Comparison of ENCODE assay signal across 8 mouse cellular contexts in the genomic region with DNA sequence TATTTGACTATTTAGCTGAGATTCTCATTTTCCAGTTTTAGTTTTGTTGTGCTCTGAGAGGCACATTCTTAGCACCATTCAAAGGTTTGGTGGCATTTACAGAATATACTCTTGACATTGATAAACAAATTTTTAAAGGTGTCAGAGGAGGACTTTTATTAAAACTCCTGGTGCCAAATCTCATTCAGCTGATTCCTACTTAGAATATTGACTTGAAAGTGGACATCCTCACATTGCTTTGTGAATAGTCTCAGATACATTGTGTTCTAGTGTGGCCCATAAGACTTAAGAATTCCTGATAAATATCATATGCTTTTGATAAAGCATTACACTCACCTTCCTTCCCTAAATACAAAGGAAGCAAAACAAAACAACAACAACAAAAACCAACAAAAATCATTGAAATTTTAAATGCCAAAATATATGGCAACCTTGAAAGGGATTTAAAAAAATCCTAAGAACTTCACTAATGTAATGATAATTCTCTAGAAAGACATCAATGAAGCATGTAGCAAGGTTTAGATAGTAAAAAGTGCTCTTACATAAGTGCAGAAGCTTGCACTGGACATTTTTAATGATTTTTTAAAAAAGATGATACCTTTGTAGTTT. TPM values are rescaled to one million over a fixed set of nuclear protein-coding genes. Genes with fewer than 3 reads are reported as not detected.
DNase-seq lines count a peak whose midpoint lies in the region; ATAC-seq and TF ChIP-seq lines count a peak whose summit lies in the region.

No protein-coding gene starts in this region.

- H3K36me3 ChIP-seq in heart, embryonic 14.5 days (ENCODE audit: control insufficient read depth, insufficient read depth, low read length) = no peaks in the 10 kb centered on the region
- no peaks in the 10 kb centered on the region for H3K36me3 ChIP-seq in ES-E14 (ENCODE audit: control insufficient read depth, insufficient read depth, low read length, poor library complexity, severe bottlenecking)
- H3K36me3 ChIP-seq in hindbrain, embryonic 11.5 days (ENCODE audit: control insufficient read depth, insufficient read depth, low read length) = no peaks in the 10 kb centered on the region
- H3K36me3 ChIP-seq in midbrain, embryonic 10.5 days = no peaks in the 10 kb centered on the region

- no peaks in the 10 kb centered on the region for H3K9me3 ChIP-seq in heart, embryonic 14.5 days (ENCODE audit: control insufficient read depth, low read length)
- no peaks in the 10 kb centered on the region for H3K9me3 ChIP-seq in ES-E14 (ENCODE audit: control insufficient read depth, insufficient read depth, low read depth, low read length)
- H3K9me3 ChIP-seq in hindbrain, embryonic 11.5 days (ENCODE audit: control insufficient read depth, low read length) = no peaks in the 10 kb centered on the region
- H3K9me3 ChIP-seq in midbrain, embryonic 10.5 days (replicated peaks) = no peaks in the 10 kb centered on the region

- H3K4me3 ChIP-seq in heart, embryonic 14.5 days (ENCODE audit: control insufficient read depth in 1 of 2, insufficient read depth in 1 of 2, low read depth in 1 of 2, low read length in 2 of 2) = peak overlapping the region in 1 of 2 experiments; percentile 94; a peak in 2 of 4 replicates
- peak overlapping the region; percentile 79 to 87 for H3K4me3 ChIP-seq in ES-E14 (ENCODE audit: insufficient read depth in 1 of 2, low read depth in 1 of 2, low read length in 2 of 2, poor library complexity in 1 of 2, severe bottlenecking in 1 of 2)
- H3K4me3 ChIP-seq in hindbrain, embryonic 11.5 days (ENCODE audit: low read depth, low read length) = peak overlapping the region; percentile 61
- H3K4me3 ChIP-seq in midbrain, embryonic 10.5 days = peak overlapping the region; percentile 88

- H3K27me3 ChIP-seq in heart, embryonic 14.5 days (ENCODE audit: control insufficient read depth, insufficient read depth, low read length) = no peaks in the 10 kb centered on the region
- H3K27me3 ChIP-seq in hindbrain, embryonic 11.5 days (ENCODE audit: control insufficient read depth, insufficient read depth, low read length) = no peaks in the 10 kb centered on the region
- H3K27me3 ChIP-seq in midbrain, embryonic 10.5 days (ENCODE audit: low read depth, poor library complexity, severe bottlenecking) = no peaks in the 10 kb centered on the region

- intact Hi-C loops in heart, postnatal 14 days (cut with DNase I) = no loop called here
- intact Hi-C loops in gastrocnemius, postnatal 36 days (cut with DNase I) = no loop called here

- peak overlapping the region; percentile 100 for H3K9ac ChIP-seq in heart, embryonic 14.5 days (ENCODE audit: low read length)
- H3K9ac ChIP-seq in ES-E14 (ENCODE audit: insufficient read depth, low read depth, low read length, poor library complexity, severe bottlenecking) = peak overlapping the region; percentile 99; the same call in 1 of the 2 replicates
- peak overlapping the region; percentile 96; the same call in 1 of the 2 replicates for H3K9ac ChIP-seq in hindbrain, embryonic 11.5 days (ENCODE audit: low read depth, low read length)

- ATAC-seq in heart, embryonic 14.5 days (ENCODE audit: insufficient number of reproducible peaks, insufficient read depth, low FRiP score, low read depth) = no peak
- ATAC-seq in hindbrain, embryonic 11.5 days (ENCODE audit: low FRiP score) = no peak

- in situ Hi-C loops in ES-E14 (cut with MboI; ENCODE audit: low sequenced_read_pairs in 2 of 2, unreplicated experiment in 2 of 2) = no loop called here

- H3K4me2 ChIP-seq in heart, embryonic 14.5 days (ENCODE audit: low read length) = peak overlapping the region; percentile 68
- peak overlapping the region; percentile 32 for H3K4me2 ChIP-seq in hindbrain, embryonic 11.5 days (replicated peaks; ENCODE audit: low read depth, low read length)

- no peak for DNase-seq in heart, postnatal 14 days
- no peak for DNase-seq in ES-E14 (ENCODE audit: low read depth, low spot score)
- no peak for DNase-seq in hindbrain, embryonic 11.5 days (ENCODE audit: low spot score)
- no peak for DNase-seq in midbrain, embryonic 10.5 days (ENCODE audit: low spot score)
- DNase-seq in layer of hippocampus, postnatal 14 days (ENCODE audit: low spot score in 2 of 2) = no peak
- no peak for DNase-seq in gastrocnemius, postnatal 36 days
- no peak for DNase-seq in adrenal gland, postnatal 14 days

- H3K27ac ChIP-seq in heart, embryonic 14.5 days (replicated peaks in 1 of 2; ENCODE audit: control insufficient read depth in 1 of 2, insufficient read depth in 1 of 2, low read depth in 2 of 2, low read length in 2 of 2) = peak overlapping the region in 1 of 2 experiments; percentile 100; a peak in 1 of 4 replicates
- peak overlapping the region; percentile 96; the same call in 1 of the 2 replicates for H3K27ac ChIP-seq in ES-E14 (ENCODE audit: insufficient read depth, low read depth, low read length, poor library complexity, severe bottlenecking)
- peak overlapping the region; percentile 98 for H3K27ac ChIP-seq in hindbrain, embryonic 11.5 days (ENCODE audit: low read depth, low read length)
- H3K27ac ChIP-seq in midbrain, embryonic 10.5 days (replicated peaks) = peak overlapping the region; percentile 100

- H3K4me1 ChIP-seq in heart, embryonic 14.5 days (ENCODE audit: control insufficient read depth in 2 of 2, insufficient read depth in 2 of 2, low read length in 2 of 2) = peaks cover 2 to 10% of the 10 kb centered on the region in 2 experiments; a peak in 3 of 4 replicates
- H3K4me1 ChIP-seq in ES-E14 (ENCODE audit: control insufficient read depth in 2 of 2, insufficient read depth in 2 of 2, low read length in 2 of 2, poor library complexity in 1 of 2) = peaks cover 2 to 13% of the 10 kb centered on the region in 2 experiments; a peak in 3 of 4 replicates
- 0 out of 2 replicates have a peak, but pooled peaks cover 2% of the 10 kb centered on the region for H3K4me1 ChIP-seq in hindbrain, embryonic 11.5 days (replicated peaks; ENCODE audit: control insufficient read depth, insufficient read depth, low read length)
- H3K4me1 ChIP-seq in midbrain, embryonic 10.5 days = peaks cover 23% of the 10 kb centered on the region

TF ChIP-seq in ES-E14, 5 proteins besides CTCF, POLR2A, EP300 and RAD21:
- no peak for TF ChIP-seq CHD2 (IDR thresholded peaks at IDR 0.05; ENCODE audit: low read depth, low read length)
- no peak for TF ChIP-seq ZC3H11A (IDR thresholded peaks at IDR 0.05; ENCODE audit: borderline replicate concordance, low read depth, low read length)

RNA-seq across cellular contexts. Expression of a gene that starts 1.1 kb away (rescaled TPM):
- 12.2 and 12.7 TPM in 2 replicates for polyA plus RNA-seq in heart, embryonic 14.5 days (2014; fragmentation: Nextera tagmentation; extraction: Ambion mirVana)
- 10 to 100 TPM; 10.1 to 10.6 TPM for total RNA-seq in heart, postnatal 14 days (2021)
- 7.3 and 9.2 TPM in 2 replicates for total RNA-seq in ES-E14 (2012; rRNA removed)
- polyA plus RNA-seq in hindbrain, embryonic 11.5 days (2014; fragmentation: Nextera tagmentation; extraction: Ambion mirVana) = 19.8 and 20.0 TPM in 2 replicates
- polyA plus RNA-seq in midbrain, embryonic 10.5 days (2016; fragmentation: Nextera tagmentation; extraction: Ambion mirVana) = 16.1 and 19.6 TPM in 2 replicates
- 10 to 100 TPM in 1 of 2 experiments, 1 to 10 TPM in 1; 7.5 to 11.0 TPM for total RNA-seq in layer of hippocampus, postnatal 14 days (2021)
- total RNA-seq in gastrocnemius, postnatal 36 days (2021) = 10 to 100 TPM; 15.3 to 15.7 TPM
- total RNA-seq in adrenal gland, postnatal 14 days (2021) = 10.7 and 13.0 TPM in 2 replicates

RNA-seq across cellular contexts. Expression of a gene that starts 1.4 kb away (rescaled TPM):
- 1.2 and 2.5 TPM in 2 replicates for polyA plus RNA-seq in heart, embryonic 14.5 days (2014; fragmentation: Nextera tagmentation; extraction: Ambion mirVana)
- 1 to 10 TPM; 3.6 to 4.8 TPM for total RNA-seq in heart, postnatal 14 days (2021)
- total RNA-seq in ES-E14 (2012; rRNA removed) = 0.98 and 1.9 TPM in 2 replicates
- polyA plus RNA-seq in hindbrain, embryonic 11.5 days (2014; fragmentation: Nextera tagmentation; extraction: Ambion mirVana) = 1.8 and 2.2 TPM in 2 replicates
- polyA plus RNA-seq in midbrain, embryonic 10.5 days (2016; fragmentation: Nextera tagmentation; extraction: Ambion mirVana) = 1.5 and 1.9 TPM in 2 replicates
- total RNA-seq in layer of hippocampus, postnatal 14 days (2021) = 10 to 100 TPM; 12.1 to 14.5 TPM
- 1 to 10 TPM; 5.0 to 7.6 TPM for total RNA-seq in gastrocnemius, postnatal 36 days (2021)
- total RNA-seq in adrenal gland, postnatal 14 days (2021) = 4.1 and 7.1 TPM in 2 replicates

RNA-seq across cellular contexts. Expression of a gene that starts 24.7 kb away (rescaled TPM):
- polyA plus RNA-seq in heart, embryonic 14.5 days (2014; fragmentation: Nextera tagmentation; extraction: Ambion mirVana) = 7.2 and 7.6 TPM in 2 replicates
- 1 to 10 TPM; 3.2 to 4.3 TPM for total RNA-seq in heart, postnatal 14 days (2021)
- total RNA-seq in ES-E14 (2012; rRNA removed) = 19.5 and 20.9 TPM in 2 replicates
- 9.4 and 10.6 TPM in 2 replicates for polyA plus RNA-seq in hindbrain, embryonic 11.5 days (2014; fragmentation: Nextera tagmentation; extraction: Ambion mirVana)
- 8.8 and 9.0 TPM in 2 replicates for polyA plus RNA-seq in midbrain, embryonic 10.5 days (2016; fragmentation: Nextera tagmentation; extraction: Ambion mirVana)
- total RNA-seq in layer of hippocampus, postnatal 14 days (2021) = 1 to 10 TPM; 4.3 to 5.5 TPM
- 1 to 10 TPM; 7.5 to 7.8 TPM for total RNA-seq in gastrocnemius, postnatal 36 days (2021)
- total RNA-seq in adrenal gland, postnatal 14 days (2021) = 3.9 and 4.7 TPM in 2 replicates
